Mouse (Mus musculus) forebrain, embryonic 11.5 days (tissue): ENCODE results near the gene Pitpnm2. TPM values are rescaled to one million over a fixed set of nuclear protein-coding genes. Genes with fewer than 3 reads are reported as not detected.

Source experiments
- ATAC-seq: fragments of 200-750 bp; cut with Nextera tagmentation; replicated peaks from 2 replicates; pipeline ENCODE4 v1.8.0; 2017; ENCODE audit warnings: moderate TSS enrichment; ENCODE audit not compliant: low FRiP score
- DNase-seq: peaks from one replicate; pipeline ENCODE4 v3.0.0-alpha.2; 2017; ENCODE audit warnings: low spot score
- H3K27ac ChIP-seq: fragments of 300-500 bp; sonication (generic); 2 replicates; pipeline ENCODE4 v1.5.1; 2014; ENCODE audit warnings: low read depth, low read length
- H3K27me3 ChIP-seq: fragments of 300-500 bp; sonication (generic); 2 replicates; pipeline ENCODE4 v1.6.1; 2014; ENCODE audit warnings: mild to moderate bottlenecking, low read length, mixed read lengths; ENCODE audit not compliant: control insufficient read depth, insufficient read depth
- H3K36me3 ChIP-seq: fragments of 300-500 bp; sonication (generic); 2 replicates; pipeline ENCODE4 v1.6.1; 2014; ENCODE audit warnings: mild to moderate bottlenecking, low read length, moderate library complexity, mixed read lengths; ENCODE audit not compliant: control insufficient read depth, insufficient read depth
- H3K4me1 ChIP-seq: fragments of 300-500 bp; sonication (generic); replicated peaks from 2 replicates; pipeline ENCODE4 v1.6.1; 2014; ENCODE audit warnings: low read length, mixed read lengths; ENCODE audit not compliant: control insufficient read depth, insufficient read depth
- H3K4me2 ChIP-seq: fragments of 300-500 bp; sonication (generic); 2 replicates; pipeline ENCODE4 v1.6.1; 2014; ENCODE audit warnings: low read depth, mild to moderate bottlenecking, low read length, moderate library complexity, mixed read lengths; ENCODE audit not compliant: severe bottlenecking
- H3K4me3 ChIP-seq: fragments of 300-500 bp; sonication (generic); 2 replicates; pipeline ENCODE4 v1.5.1; 2014; ENCODE audit warnings: low read depth, low read length
- H3K9ac ChIP-seq: fragments of 300-500 bp; sonication (generic); 2 replicates; pipeline ENCODE4 v1.6.1; 2014; ENCODE audit warnings: low read length
- H3K9me3 ChIP-seq: fragments of 300-500 bp; sonication (generic); 2 replicates; pipeline ENCODE4 v1.6.1; 2016; ENCODE audit warnings: low read length, mixed read lengths; ENCODE audit not compliant: control insufficient read depth
- WGBS: fragments of 180-500 bp; shearing (Covaris S2); extraction: QIAGEN DNeasy Blood & Tissue Kit; methylation state at CpG from one replicate; pipeline ENCODE4 v1.1.7; 2014; 5-methylcytosine and 5-hydroxymethylcytosine counted together
- polyA plus RNA-seq: library from polyadenylated mRNA; unstranded; fragments of >200 nt; fragmentation: Nextera tagmentation; extraction: Ambion mirVana; gene quantifications from 2 replicates; pipeline ENCODE4 v1.2.1, GENCODE M21; 2014

Pitpnm2 gene
- polyA plus RNA-seq, 1 experiment from 2014 or later, result 6.8 TPM

DNA sequence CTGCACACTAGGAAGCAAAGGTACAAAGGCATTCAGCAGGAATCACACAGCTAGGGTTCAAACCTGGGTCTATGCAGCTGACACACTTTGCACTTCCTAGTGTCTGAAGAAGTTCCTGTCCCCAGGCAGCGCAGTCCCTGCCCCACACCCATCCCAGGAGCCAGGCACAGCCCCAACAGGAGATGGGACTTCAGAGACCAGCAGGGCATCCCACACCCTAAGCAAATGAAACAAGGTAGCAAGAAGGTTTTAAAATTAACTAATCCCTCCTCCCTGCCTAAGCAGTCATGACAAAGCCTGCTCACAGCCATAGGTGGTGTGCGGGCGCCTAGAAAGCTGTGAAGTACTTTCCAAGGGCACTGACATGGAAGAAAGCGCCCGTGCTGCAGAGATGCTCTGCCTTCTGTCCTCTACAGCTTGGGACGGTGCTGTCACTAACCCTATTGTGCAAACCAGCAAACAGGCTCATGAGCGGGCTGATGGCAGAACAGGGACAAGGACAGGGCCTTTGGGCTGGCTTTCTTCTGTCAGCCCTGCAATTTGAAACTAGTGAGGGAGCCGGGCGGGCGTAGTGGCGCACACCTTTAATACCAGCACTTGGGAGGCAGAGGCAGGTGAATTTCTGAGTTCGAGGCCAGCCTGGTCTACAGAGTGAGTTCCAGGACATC lies 68.9 kb downstream of the Pitpnm2 start:
- WGBS, result 69% methylated on average over 12 of the region's 12 CpGs

DNA sequence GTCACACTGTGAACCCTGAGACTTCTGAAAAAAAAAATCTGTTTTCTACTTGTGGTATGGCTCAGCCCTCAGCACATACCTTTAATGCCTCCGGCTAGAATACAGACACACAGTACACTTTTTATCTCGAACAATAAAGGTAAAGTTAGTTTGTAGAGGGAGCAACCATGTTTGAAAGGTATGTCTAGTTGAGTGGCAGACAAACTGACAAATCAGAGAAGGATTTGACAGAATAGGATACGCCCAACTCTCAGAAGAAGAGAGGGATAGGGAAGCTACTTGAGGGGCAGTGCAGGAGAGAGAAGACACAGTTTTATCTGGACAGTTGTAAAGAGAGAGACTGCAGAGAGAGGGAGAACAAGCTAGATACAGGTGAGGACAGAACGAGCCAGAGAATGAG lies 70.1 kb downstream of the Pitpnm2 start:
- H3K4me3 ChIP-seq, result no peak overlapping the region
- no peaks in the 10 kb centered on the region for H3K36me3 ChIP-seq
- no peaks in the 10 kb centered on the region for H3K9me3 ChIP-seq
- peaks cover 15% of the 10 kb centered on the region for H3K4me1 ChIP-seq
- no peak for DNase-seq
- WGBS, result 96% methylated on average over 4 of the region's 4 CpGs
- H3K27me3 ChIP-seq, result no peaks in the 10 kb centered on the region
- H3K27ac ChIP-seq, result no peak overlapping the region
- no peak overlapping the region for H3K9ac ChIP-seq
- no peak overlapping the region for H3K4me2 ChIP-seq
- no peak for ATAC-seq

More for the DNA sequence above, 68.9 kb downstream of the Pitpnm2 start:
- no peak overlapping the region for H3K9ac ChIP-seq
- H3K4me3 ChIP-seq, result no peak overlapping the region
- H3K27me3 ChIP-seq, result no peaks in the 10 kb centered on the region
- no peak overlapping the region for H3K4me2 ChIP-seq
- H3K27ac ChIP-seq, result no peak overlapping the region
- DNase-seq (no peak), ATAC-seq (no peak)
- peaks cover 25% of the 10 kb centered on the region for H3K4me1 ChIP-seq
- H3K36me3 ChIP-seq, result no peaks in the 10 kb centered on the region
- H3K9me3 ChIP-seq, result no peaks in the 10 kb centered on the region

DNA sequence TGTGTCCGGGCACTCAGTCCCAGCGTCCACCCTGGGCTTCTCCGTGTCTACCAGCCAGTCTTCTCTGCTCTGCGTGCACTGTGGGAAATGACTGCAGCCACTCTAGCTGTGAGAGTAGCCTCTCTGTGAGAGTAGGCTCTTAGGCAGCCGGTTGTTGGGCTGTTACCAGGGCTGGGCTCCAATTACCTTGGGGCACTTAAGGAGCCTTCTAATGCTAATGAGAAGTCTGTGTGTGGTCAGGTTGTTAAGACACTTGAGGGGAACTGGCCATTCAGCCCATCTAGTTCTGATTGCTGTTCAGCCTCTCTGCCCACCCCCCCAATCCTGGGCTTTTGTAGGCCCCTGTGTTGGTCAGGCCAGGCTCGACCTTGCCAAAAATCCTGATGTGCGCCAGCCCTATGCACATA lies 72.8 kb downstream of the Pitpnm2 start:
- H3K9ac ChIP-seq, result 0 out of 2 replicates have a peak overlapping the region, but pooled peaks have one; percentile 31
- H3K4me3 ChIP-seq, result no peak overlapping the region
- peak; percentile 95 for ATAC-seq
- peak; percentile 83 for DNase-seq
- peak overlapping the region; percentile 68 for H3K27ac ChIP-seq
- peak overlapping the region; percentile 32; the same call in 1 of the 2 replicates for H3K4me2 ChIP-seq
- H3K36me3 ChIP-seq, result no peaks in the 10 kb centered on the region
- H3K27me3 ChIP-seq, result no peaks in the 10 kb centered on the region
- WGBS, result 6% methylated on average over 7 of the region's 7 CpGs
- peaks cover 15% of the 10 kb centered on the region; the same call in 1 of the 2 replicates for H3K4me1 ChIP-seq
- no peaks in the 10 kb centered on the region for H3K9me3 ChIP-seq

DNA sequence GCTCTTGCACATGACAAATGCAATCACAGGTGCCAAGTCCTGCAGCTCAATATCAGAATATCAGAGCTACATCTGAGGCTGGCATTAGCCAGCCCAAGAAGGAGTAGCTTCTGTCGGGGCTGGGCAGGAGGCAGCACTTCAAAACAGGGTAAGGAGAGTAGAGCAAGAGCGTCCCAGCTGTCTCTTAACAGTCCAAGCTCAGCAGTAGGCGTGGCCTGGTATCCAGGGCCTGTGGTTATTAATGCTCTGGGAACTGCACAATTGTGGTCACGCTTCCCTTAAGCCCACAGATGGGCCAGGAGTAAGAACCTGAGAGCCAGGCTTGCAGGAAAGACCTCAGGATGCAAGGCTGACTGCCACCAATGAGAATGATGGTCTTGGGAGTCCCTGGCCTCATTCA lies 74.4 kb downstream of the Pitpnm2 start:
- ATAC-seq, result no peak
- 64% methylated on average over 4 of the region's 4 CpGs for WGBS
- no peak overlapping the region for H3K4me2 ChIP-seq
- peaks cover 15% of the 10 kb centered on the region; the same call in 1 of the 2 replicates for H3K4me1 ChIP-seq
- H3K36me3 ChIP-seq, result no peaks in the 10 kb centered on the region
- no peak overlapping the region for H3K27ac ChIP-seq
- DNase-seq, result no peak
- H3K9ac ChIP-seq, result no peak overlapping the region
- H3K9me3 ChIP-seq, result no peaks in the 10 kb centered on the region
- H3K4me3 ChIP-seq, result no peak overlapping the region
- H3K27me3 ChIP-seq, result no peaks in the 10 kb centered on the region

DNA sequence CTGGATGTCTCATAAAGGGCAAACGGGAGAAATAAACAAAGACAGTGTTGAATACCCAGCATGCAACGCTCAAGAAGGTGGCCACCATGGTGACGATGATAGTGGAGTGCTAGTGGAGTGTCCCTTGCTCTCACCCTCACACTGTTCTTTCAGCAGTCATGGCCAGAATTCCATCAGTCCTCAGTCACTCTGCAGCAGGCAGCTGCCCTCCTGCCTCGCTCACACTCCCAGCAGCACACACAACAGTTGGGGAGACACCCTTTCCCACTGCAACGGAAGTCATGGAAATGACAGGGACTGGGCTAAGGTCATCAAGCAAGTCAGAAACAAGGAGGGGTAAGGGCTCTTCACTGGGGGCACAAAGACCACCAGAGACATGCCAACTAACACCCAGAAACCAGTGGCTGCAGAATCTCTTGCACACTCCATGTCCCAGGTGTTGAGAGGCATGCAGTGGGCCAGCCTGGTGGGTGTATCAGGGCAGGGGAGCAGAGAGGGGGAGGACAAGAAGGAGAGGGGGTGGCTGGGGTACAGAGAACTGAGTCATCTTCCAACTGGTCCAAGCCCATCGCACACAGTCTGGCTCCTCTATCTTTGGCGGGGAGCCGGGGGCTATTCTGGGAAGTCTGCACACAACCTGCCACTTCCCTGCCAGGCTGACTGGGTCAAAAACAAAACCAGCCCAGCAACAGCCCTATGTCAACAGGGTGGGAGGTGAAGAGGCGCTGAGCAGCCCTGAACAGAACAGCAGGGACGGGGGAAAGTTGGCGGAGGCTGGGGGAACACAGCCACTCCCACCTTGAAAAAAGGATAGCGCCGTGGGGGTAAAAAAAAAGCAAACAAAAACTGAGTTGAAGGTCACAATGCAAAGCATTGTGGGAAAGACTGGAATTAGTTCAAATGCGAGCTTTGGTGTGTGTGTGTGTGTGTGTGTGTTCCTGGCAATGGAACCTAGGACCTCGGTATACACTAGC lies 76.3 kb downstream of the Pitpnm2 start:
- Histone ChIP-seq H3K4me1 (peaks cover 15% of the 10 kb centered on the region; the same call in 1 of the 2 replicates), H3K27me3 (no peaks in the 10 kb centered on the region), H3K9me3 (no peaks in the 10 kb centered on the region), H3K4me2 (no peak overlapping the region), H3K9ac (no peak overlapping the region), H3K4me3 (no peak overlapping the region), H3K36me3 (no peaks in the 10 kb centered on the region), H3K27ac (no peak overlapping the region)
- DNase-seq (no peak), ATAC-seq (no peak)
- WGBS, result 76% methylated on average over 15 of the region's 15 CpGs

DNA sequence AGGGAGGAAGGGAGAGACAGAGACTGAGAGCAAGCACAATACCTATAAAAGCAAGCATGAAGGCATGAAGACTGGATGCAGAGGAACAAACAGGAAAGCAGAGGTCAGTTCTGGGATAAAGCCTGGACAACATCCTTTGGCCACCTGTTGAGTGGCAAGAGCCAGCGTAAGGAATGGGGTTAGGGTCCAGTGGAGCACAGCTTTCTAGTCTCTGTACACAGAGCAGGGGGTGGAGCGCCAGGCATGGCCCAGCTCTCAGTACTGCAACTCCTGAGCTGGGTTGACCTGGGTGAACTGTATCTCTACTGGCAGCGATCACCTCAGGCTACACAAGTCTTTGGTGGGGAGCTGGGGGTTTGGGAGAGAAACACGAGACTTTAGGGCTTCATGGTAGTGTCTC lies 77.3 kb downstream of the Pitpnm2 start:
- Histone ChIP-seq H3K4me1 (peaks cover 15% of the 10 kb centered on the region; the same call in 1 of the 2 replicates), H3K27ac (no peak overlapping the region), H3K27me3 (no peaks in the 10 kb centered on the region), H3K4me2 (no peak overlapping the region), H3K9ac (no peak overlapping the region), H3K4me3 (no peak overlapping the region), H3K36me3 (no peaks in the 10 kb centered on the region), H3K9me3 (no peaks in the 10 kb centered on the region)
- ATAC-seq, result no peak
- DNase-seq, result no peak
- 83% methylated on average over 4 of the region's 4 CpGs for WGBS

DNA sequence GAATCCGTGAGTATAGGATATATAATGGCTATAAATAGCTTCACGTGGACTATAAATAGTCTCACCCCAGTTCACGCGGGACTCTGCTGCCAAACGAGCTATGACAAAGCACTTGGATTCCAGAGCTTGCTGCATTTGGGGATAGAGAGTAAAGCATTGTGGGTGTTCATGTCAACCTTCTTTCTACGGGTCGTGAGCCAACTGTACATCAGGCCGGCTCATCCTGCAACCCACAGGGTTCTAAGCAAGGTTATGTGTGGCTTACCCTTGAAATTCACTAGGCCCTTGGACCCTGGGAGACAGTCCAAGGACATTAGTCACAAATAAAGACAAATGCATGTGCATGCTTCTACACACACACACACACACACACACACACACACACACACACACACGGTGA lies 77.8 kb downstream of the Pitpnm2 start:
- Histone ChIP-seq H3K9me3 (no peaks in the 10 kb centered on the region), H3K4me2 (no peak overlapping the region), H3K27me3 (no peaks in the 10 kb centered on the region), H3K27ac (no peak overlapping the region), H3K4me1 (peaks cover 14% of the 10 kb centered on the region; the same call in 1 of the 2 replicates), H3K9ac (no peak overlapping the region), H3K4me3 (no peak overlapping the region), H3K36me3 (no peaks in the 10 kb centered on the region)
- DNase-seq (no peak), ATAC-seq (no peak)
- WGBS, result 80% methylated on average over 9 of the region's 9 CpGs

DNA sequence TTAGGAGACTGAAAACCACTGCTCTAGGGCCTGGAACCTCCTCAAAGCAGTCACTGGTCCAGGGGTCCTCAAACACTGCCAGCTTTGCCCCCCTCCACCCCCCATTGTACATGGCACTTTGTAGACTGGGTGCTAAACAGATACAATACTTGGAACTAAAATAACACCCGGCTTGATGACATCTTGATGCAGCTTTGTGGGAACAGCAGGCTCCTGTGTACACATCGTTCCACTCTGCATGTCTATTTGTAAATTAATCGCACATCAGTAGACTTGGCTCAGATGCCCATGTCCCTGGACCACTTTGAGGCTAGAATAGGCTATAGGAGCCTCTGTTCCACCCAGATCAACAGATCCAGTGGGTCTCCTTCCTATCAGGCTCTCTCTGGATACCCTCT lies 80.3 kb downstream of the Pitpnm2 start:
- WGBS, result 73% methylated on average over 3 of the region's 3 CpGs
- no peaks in the 10 kb centered on the region for H3K27me3 ChIP-seq
- H3K4me3 ChIP-seq, result no peak overlapping the region
- H3K27ac ChIP-seq, result no peak overlapping the region
- H3K36me3 ChIP-seq, result no peaks in the 10 kb centered on the region
- no peak overlapping the region for H3K9ac ChIP-seq
- no peak for DNase-seq
- peaks cover 26% of the 10 kb centered on the region for H3K4me1 ChIP-seq
- H3K4me2 ChIP-seq, result no peak overlapping the region
- no peaks in the 10 kb centered on the region for H3K9me3 ChIP-seq
- no peak for ATAC-seq
